Mouse (Mus musculus) myocyte (in vitro differentiated cells): ENCODE measurements at regions not wholly inside any gene's neighbourhood (a gene's known extent, or its start where the extent isn't known, plus 50 kb on each side); places are given as distances from the start of the nearest gene placed in this dataset.

Source experiments
- MAX ChIP-seq: IDR thresholded peaks from one replicate; pipeline ENCODE4 v1.6.1; 2011; ENCODE audit warnings: low read depth, mild to moderate bottlenecking, control low read depth
- POLR2A ChIP-seq: IDR thresholded peaks from one replicate; pipeline ENCODE4 v1.6.1; 2011; ENCODE audit warnings: low read depth, mild to moderate bottlenecking, control low read depth, moderate library complexity; ENCODE audit not compliant: insufficient read length
- REST ChIP-seq: IDR thresholded peaks from one replicate; pipeline ENCODE4 v1.6.1; 2011; ENCODE audit warnings: mild to moderate bottlenecking, control low read depth, moderate library complexity; ENCODE audit not compliant: insufficient read depth, insufficient read length
- TCF12 ChIP-seq: IDR thresholded peaks from one replicate; pipeline ENCODE4 v1.6.1; 2011; ENCODE audit warnings: mild to moderate bottlenecking, control low read depth; ENCODE audit not compliant: poor library complexity, insufficient read depth, severe bottlenecking

DNA sequence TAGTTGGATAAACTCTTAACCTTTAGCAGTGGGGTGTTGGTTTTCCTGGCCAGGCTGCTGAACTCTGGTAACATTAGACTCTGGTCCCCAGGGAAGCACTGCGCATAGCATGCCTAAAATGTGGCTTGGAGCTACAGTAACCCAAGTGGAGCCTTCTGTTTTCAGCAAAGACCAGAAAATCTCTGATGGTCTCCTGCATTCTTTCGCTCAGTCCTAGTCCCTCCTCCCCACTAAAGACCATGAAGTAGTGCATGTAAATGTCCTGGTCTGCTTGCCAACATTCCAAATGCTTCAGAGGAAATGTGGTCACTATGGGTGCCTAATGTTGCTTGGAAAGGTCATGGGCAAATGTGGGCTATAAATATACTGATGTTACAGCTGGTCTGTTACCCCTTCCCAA, 507.5 kb downstream of the Gm826 start:
- TF ChIP-seq TCF12 (no peak), POLR2A (no peak), MAX (no peak), REST (no peak)
